Mouse (Mus musculus) cerebellum, adult 2 months (tissue): ENCODE measurements around the gene Myrfl.

Experiments used
- CTCF ChIP-seq: fragments of 200-500 bp; IDR thresholded peaks from 2 replicates; pipeline ENCODE4 v1.5.1; 2011; ENCODE audit warnings: low read depth, mild to moderate bottlenecking, control low read depth, low read length, moderate library complexity, borderline replicate concordance; ENCODE audit not compliant: insufficient read depth
- POLR2A ChIP-seq: fragments of 200-500 bp; IDR thresholded peaks from 2 replicates; pipeline ENCODE4 v1.6.1; 2011; ENCODE audit warnings: low read length, control low read depth, borderline replicate concordance; ENCODE audit not compliant: insufficient read depth

DNA sequence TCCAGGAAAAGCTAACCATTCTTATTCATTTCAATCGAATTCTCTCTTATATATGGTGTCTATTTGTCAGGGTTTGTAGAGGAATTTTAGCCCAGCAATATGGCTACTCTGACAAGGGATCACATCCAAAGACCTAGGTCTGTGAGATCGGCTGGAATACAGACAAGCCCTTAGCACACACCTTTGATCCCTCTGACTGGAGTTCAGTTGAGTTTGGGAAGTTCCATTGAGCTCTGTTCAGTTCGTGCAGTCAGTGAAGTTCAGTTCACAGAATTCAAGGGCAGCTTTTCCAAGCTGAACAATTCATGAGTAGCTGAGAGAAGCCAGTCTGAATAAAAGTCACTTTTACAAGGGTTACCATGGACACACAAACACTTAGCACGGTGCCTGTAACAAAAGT, 148.0 kb downstream of the Myrfl start:
- TF ChIP-seq POLR2A, result no peak
- no peak for TF ChIP-seq CTCF
